Mouse (Mus musculus) midbrain, embryonic 14.5 days (tissue): ENCODE measurements around the gene Kcnq5. TPM values are rescaled to one million over a fixed set of nuclear protein-coding genes. Genes with fewer than 3 reads are reported as not detected.

ENCODE experiments used
- ATAC-seq: fragments of 200-750 bp; cut with Nextera tagmentation; 2 replicates; pipeline ENCODE4 v1.8.0; 2017; ENCODE audit warnings: moderate number of reproducible peaks, moderate library complexity; ENCODE audit not compliant: low FRiP score, low TSS enrichment
- DNase-seq: peaks from one replicate; pipeline ENCODE4 v3.0.0-alpha.2; 2015
- H3K27ac ChIP-seq: fragments of 300-500 bp; sonication (generic); replicated peaks from 2 replicates; pipeline ENCODE4 v1.5.1; 2014; ENCODE audit warnings: mild to moderate bottlenecking, low read depth, low read length, moderate library complexity
- H3K27me3 ChIP-seq: fragments of 300-500 bp; sonication (generic); 2 replicates; pipeline ENCODE4 v1.6.1; 2014; ENCODE audit warnings: low read length, control low read depth, mixed read lengths; ENCODE audit not compliant: control insufficient read depth, insufficient read depth
- H3K36me3 ChIP-seq: fragments of 300-500 bp; sonication (generic); 2 replicates; pipeline ENCODE4 v1.6.1; 2014; ENCODE audit warnings: low read length, control low read depth; ENCODE audit not compliant: control insufficient read depth, insufficient read depth
- H3K4me1 ChIP-seq: fragments of 300-500 bp; sonication (generic); 2 replicates; pipeline ENCODE4 v1.6.1; 2014; ENCODE audit warnings: mild to moderate bottlenecking, antibody characterized with exemption, low read length, control low read depth; ENCODE audit not compliant: control insufficient read depth, insufficient read depth
- H3K4me2 ChIP-seq: fragments of 300-500 bp; sonication (generic); 2 replicates; pipeline ENCODE4 v1.6.1; 2014; ENCODE audit warnings: mild to moderate bottlenecking, low read length, moderate library complexity
- H3K4me3 ChIP-seq: fragments of 300-500 bp; sonication (generic); replicated peaks from 2 replicates; pipeline ENCODE4 v1.5.1; 2014; ENCODE audit warnings: low read depth, low read length
- H3K9ac ChIP-seq: fragments of 300-500 bp; sonication (generic); replicated peaks from 2 replicates; pipeline ENCODE4 v1.6.1; 2014; ENCODE audit warnings: mild to moderate bottlenecking, low read length, moderate library complexity
- H3K9me3 ChIP-seq: fragments of 300-500 bp; sonication (generic); 2 replicates; pipeline ENCODE4 v1.6.1; 2016; ENCODE audit warnings: low read length, control low read depth, mixed read lengths; ENCODE audit not compliant: control insufficient read depth
- WGBS: fragments of 180-500 bp; shearing (Covaris S2); extraction: QIAGEN DNeasy Blood & Tissue Kit; methylation state at CpG from one replicate; pipeline ENCODE4 v1.1.7; 2014; 5-methylcytosine and 5-hydroxymethylcytosine counted together
- polyA plus RNA-seq: library from polyadenylated mRNA; unstranded; fragments of >200 nt; fragmentation: Nextera tagmentation; extraction: Ambion mirVana; gene quantifications from 2 replicates; pipeline ENCODE4 v1.2.1, GENCODE M21; 2014

Kcnq5 gene
- polyA plus RNA-seq, 1 experiment from 2014 or later, result 1.2 TPM

DNA sequence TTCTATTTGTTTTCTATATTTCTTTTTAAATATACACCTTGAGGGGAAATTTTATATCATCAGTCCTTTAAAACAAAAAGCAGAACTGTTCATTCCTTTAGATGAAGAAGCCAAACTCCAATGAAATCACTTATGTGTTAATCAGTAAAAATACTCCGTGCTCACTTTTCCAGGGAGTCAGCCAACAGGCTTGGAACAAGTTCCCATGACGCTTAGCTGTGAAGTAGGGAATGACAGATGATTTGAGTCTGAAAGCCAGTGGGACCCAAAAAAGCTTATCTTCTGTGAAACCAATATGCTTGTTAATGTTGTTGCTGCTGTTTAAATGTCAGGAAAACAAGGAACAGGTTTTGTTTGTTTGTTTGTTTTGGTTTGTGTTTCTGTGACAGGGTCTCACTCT lies 326.3 kb downstream of the Kcnq5 start:
- no peak overlapping the region for H3K4me2 ChIP-seq
- no peak overlapping the region for H3K4me3 ChIP-seq
- no peak overlapping the region for H3K27ac ChIP-seq
- H3K4me1 ChIP-seq, result no peaks in the 10 kb centered on the region
- WGBS, result 67% methylated on average over 2 of the region's 2 CpGs
- no peaks in the 10 kb centered on the region for H3K9me3 ChIP-seq
- ATAC-seq, result no peak
- no peak for DNase-seq
- no peaks in the 10 kb centered on the region for H3K27me3 ChIP-seq
- H3K36me3 ChIP-seq, result no peaks in the 10 kb centered on the region
- no peak overlapping the region for H3K9ac ChIP-seq

DNA sequence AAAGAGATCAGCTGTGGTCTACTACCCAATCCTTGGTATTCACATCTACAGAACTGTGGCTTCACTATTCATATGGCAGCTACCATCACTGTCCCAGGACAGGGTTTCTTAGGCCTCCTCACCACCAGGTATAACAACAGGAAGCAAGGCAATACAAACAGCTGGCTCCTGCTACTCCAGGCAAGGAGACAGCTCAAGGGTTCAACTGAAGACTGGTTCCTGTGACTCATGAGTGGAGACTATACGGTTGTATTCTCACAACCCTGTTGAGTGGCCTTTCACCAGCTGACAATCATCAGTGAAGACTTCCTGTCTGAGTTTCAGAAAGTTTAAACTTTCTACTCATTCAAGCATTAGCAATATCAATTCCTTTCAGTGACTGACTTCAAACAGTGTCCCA lies 327.7 kb downstream of the Kcnq5 start:
- 72% methylated on average over 1 of the region's 1 CpGs for WGBS
- ATAC-seq, result no peak
- no peak overlapping the region for H3K9ac ChIP-seq
- H3K4me1 ChIP-seq, result no peaks in the 10 kb centered on the region
- H3K9me3 ChIP-seq, result no peaks in the 10 kb centered on the region
- no peak overlapping the region for H3K4me2 ChIP-seq
- H3K27ac ChIP-seq, result no peak overlapping the region
- no peak overlapping the region for H3K4me3 ChIP-seq
- H3K36me3 ChIP-seq, result no peaks in the 10 kb centered on the region
- DNase-seq, result no peak
- no peaks in the 10 kb centered on the region for H3K27me3 ChIP-seq

DNA sequence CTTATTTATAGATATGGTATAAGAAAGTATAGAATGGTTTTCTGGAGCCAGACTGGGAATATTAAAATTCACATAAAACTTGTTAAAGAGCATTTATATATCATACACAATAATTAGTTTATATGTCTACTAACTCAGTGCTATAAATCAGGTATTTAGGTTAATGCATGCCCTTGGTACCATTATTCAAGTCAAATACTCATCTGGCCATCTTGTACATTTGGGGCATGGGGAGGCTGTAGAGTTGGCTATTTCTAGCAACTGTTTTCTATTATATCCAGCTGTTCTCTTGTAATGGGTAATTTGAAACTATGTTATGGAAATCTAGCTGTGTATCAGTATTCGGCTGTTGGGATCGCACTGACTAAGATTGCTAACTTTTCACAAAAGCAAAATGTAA lies 339.3 kb downstream of the Kcnq5 start:
- Histone ChIP-seq H3K4me1 (no peaks in the 10 kb centered on the region), H3K36me3 (no peaks in the 10 kb centered on the region), H3K27ac (no peak overlapping the region), H3K27me3 (no peaks in the 10 kb centered on the region), H3K4me3 (no peak overlapping the region), H3K9ac (no peak overlapping the region), H3K4me2 (no peak overlapping the region), H3K9me3 (no peaks in the 10 kb centered on the region)
- 96% methylated on average over 2 of the region's 2 CpGs for WGBS
- DNase-seq (no peak), ATAC-seq (no peak)

DNA sequence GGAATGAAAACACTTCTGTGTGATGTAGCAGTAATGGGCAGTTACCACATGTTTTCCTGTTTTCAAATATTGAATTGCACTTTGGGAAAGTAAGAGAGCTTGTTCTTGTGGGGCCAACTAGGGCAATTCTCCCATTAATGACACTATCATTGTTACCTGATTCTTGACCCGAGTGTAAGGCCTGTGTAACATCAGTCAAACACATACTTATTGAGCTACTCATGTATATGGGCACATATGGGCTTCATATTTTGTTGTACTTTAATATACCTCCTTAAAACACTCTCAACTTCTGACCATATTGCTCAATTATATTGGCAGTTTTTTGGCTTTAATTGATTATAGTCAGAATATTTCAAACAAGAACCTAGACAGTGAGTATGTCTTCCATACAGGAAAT lies 339.7 kb downstream of the Kcnq5 start:
- no peaks in the 10 kb centered on the region for H3K36me3 ChIP-seq
- no peak overlapping the region for H3K27ac ChIP-seq
- no peak overlapping the region for H3K4me2 ChIP-seq
- no peaks in the 10 kb centered on the region for H3K4me1 ChIP-seq
- H3K9me3 ChIP-seq, result no peaks in the 10 kb centered on the region
- DNase-seq (no peak), ATAC-seq (no peak)
- no peak overlapping the region for H3K4me3 ChIP-seq
- WGBS, result 80% methylated on average over 1 of the region's 1 CpGs
- H3K9ac ChIP-seq, result no peak overlapping the region
- no peaks in the 10 kb centered on the region for H3K27me3 ChIP-seq

DNA sequence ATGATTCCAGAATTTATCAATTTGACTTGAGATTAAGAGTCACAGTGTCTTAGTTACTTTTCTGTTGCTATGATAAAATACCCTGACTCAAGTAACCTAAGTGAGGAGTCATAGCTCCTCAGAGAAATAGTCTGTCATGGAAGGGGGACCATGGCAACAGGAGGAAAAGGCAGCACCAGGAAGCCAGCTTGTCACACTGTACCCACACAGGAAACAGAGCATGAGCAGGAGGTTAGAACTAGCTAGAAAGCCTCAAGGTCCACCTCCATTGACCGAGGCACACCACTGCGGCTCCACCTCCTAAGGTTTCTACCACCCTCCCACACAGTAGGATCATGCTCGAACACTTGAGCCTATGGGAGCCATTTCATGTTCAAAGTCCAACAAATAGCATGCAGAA lies 343.0 kb downstream of the Kcnq5 start:
- Histone ChIP-seq H3K4me3 (no peak overlapping the region), H3K27me3 (no peaks in the 10 kb centered on the region), H3K9ac (no peak overlapping the region), H3K27ac (no peak overlapping the region), H3K36me3 (no peaks in the 10 kb centered on the region), H3K4me2 (no peak overlapping the region), H3K4me1 (no peaks in the 10 kb centered on the region), H3K9me3 (no peaks in the 10 kb centered on the region)
- no peak for ATAC-seq
- no peak for DNase-seq
- WGBS, result 94% methylated on average over 3 of the region's 3 CpGs

DNA sequence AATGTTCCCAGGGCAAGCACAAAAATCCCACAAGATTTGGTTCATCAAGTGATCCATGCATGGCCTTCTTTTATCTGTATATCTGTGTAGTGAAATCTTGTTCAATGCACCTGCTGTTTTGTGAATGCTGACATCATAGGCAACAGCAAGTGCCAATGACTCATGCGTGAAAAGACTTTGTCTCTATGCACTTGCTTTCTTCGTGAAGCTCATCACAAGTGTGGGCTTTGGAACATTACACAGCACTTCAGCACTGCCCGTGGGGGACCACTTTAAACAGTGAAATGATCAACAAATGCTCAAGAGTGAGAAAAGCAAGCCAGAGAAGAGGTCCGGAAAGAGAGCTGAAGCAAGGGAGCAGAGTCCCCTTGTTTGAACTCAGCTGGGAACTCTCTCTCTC lies 345.1 kb downstream of the Kcnq5 start:
- DNase-seq (no peak), ATAC-seq (no peak)
- Histone ChIP-seq H3K9ac (no peak overlapping the region), H3K4me2 (no peak overlapping the region), H3K4me3 (no peak overlapping the region), H3K27me3 (no peaks in the 10 kb centered on the region), H3K4me1 (no peaks in the 10 kb centered on the region), H3K9me3 (no peaks in the 10 kb centered on the region), H3K36me3 (no peaks in the 10 kb centered on the region), H3K27ac (no peak overlapping the region)
- WGBS, result 59% methylated on average over 4 of the region's 4 CpGs

DNA sequence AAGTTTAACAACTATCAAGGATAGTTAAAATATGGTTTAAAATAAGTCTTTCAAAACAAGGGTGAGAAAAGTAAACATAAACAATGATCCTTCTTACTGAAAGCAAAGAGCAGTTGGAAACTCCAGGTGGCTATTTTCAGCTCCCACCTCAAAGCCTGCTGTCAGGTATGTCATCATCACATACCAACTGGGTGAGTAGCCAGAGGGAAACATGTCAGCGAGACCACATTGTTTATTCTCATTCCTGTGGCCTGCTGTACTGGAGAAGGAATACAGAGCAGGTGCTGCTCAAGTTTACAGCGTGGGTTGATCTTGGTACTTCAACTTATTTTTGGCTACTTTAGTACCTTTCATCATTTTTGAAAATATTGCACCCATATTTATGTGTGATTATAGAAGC lies 347.8 kb downstream of the Kcnq5 start:
- no peak overlapping the region for H3K27ac ChIP-seq
- WGBS, result 85% methylated on average over 2 of the region's 2 CpGs
- DNase-seq (no peak), ATAC-seq (no peak)
- no peaks in the 10 kb centered on the region for H3K4me1 ChIP-seq
- H3K9me3 ChIP-seq, result no peaks in the 10 kb centered on the region
- no peaks in the 10 kb centered on the region for H3K36me3 ChIP-seq
- no peaks in the 10 kb centered on the region for H3K27me3 ChIP-seq
- H3K4me2 ChIP-seq, result no peak overlapping the region
- no peak overlapping the region for H3K4me3 ChIP-seq
- no peak overlapping the region for H3K9ac ChIP-seq

DNA sequence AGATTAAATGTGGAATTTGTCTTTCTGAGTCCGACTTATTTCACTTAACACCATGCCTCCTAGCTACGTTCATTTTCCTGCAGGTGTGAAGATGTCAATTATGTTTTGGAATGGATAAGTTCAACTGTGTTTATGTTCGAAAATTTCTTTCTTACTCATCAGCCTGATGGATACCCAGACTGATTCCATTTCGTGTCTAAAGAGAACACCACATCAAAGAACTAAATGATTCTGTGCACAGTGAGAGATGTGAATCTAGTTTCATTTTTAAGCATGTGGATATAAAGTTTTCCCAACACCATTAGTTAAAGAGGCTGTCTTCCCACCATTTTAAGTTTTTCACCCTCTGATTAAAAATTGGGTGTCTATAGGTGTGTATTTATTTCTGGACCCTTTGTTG lies 357.7 kb downstream of the Kcnq5 start:
- Histone ChIP-seq H3K4me2 (no peak overlapping the region), H3K27me3 (no peaks in the 10 kb centered on the region), H3K27ac (no peak overlapping the region), H3K9ac (no peak overlapping the region), H3K4me1 (no peaks in the 10 kb centered on the region), H3K9me3 (no peaks in the 10 kb centered on the region), H3K4me3 (no peak overlapping the region), H3K36me3 (no peaks in the 10 kb centered on the region)
- DNase-seq (no peak), ATAC-seq (no peak)
- 86% methylated on average over 4 of the region's 4 CpGs for WGBS

DNA sequence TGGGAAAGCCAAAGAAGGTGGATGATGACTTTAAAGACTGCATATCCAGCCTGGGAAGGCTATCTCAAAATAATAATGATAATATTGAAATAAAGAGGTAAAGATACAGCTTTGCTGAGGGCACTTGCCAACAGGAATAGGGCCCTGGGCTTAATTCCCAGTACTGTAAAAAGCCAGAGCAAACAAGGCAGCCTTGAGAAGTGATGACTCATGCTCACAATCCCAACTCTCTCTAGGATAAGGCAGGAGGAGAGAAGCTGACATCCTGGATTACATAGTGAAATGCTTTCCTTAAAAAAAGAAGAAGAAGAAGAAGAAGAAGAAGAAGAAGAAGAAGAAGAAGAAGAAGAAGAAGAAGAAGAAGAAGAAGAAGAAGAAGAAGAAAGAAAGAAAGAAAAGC lies 359.2 kb downstream of the Kcnq5 start:
- Histone ChIP-seq H3K27ac (no peak overlapping the region), H3K27me3 (no peaks in the 10 kb centered on the region), H3K36me3 (no peaks in the 10 kb centered on the region), H3K4me3 (no peak overlapping the region), H3K4me2 (no peak overlapping the region), H3K4me1 (no peaks in the 10 kb centered on the region), H3K9ac (no peak overlapping the region), H3K9me3 (no peaks in the 10 kb centered on the region)
- DNase-seq (no peak), ATAC-seq (no peak)
